Mouse (Mus musculus) heart, postnatal 25 days (tissue): ENCODE data around the gene Rce1. TPM values are rescaled to one million over a fixed set of nuclear protein-coding genes. Genes with fewer than 3 reads are reported as not detected.
"Not testable (repeated sequence)": the region's sequence is repeated elsewhere in the genome, so short reads cannot be mapped to it uniquely, and the experiment has no call there.

Source experiments
- DNase-seq: peaks from one replicate; pipeline ENCODE4 v3.0.0; 2022; ENCODE audit warnings: low spot score
- intact Hi-C: fragments of 180-260 bp; cut with DNase I; formaldehyde crosslinking; loops from one replicate; pipeline ENCODE4 v1.15.1; 2025
- total RNA-seq, 2 experiments: library from RNA; stranded (reverse); gene quantifications; 2 replicates each; pipeline ENCODE4 v1.2.3; 2021

Rce1 gene
- total RNA-seq, 2 experiments from 2014 or later = 10.9 to 11.1 TPM

DNA sequence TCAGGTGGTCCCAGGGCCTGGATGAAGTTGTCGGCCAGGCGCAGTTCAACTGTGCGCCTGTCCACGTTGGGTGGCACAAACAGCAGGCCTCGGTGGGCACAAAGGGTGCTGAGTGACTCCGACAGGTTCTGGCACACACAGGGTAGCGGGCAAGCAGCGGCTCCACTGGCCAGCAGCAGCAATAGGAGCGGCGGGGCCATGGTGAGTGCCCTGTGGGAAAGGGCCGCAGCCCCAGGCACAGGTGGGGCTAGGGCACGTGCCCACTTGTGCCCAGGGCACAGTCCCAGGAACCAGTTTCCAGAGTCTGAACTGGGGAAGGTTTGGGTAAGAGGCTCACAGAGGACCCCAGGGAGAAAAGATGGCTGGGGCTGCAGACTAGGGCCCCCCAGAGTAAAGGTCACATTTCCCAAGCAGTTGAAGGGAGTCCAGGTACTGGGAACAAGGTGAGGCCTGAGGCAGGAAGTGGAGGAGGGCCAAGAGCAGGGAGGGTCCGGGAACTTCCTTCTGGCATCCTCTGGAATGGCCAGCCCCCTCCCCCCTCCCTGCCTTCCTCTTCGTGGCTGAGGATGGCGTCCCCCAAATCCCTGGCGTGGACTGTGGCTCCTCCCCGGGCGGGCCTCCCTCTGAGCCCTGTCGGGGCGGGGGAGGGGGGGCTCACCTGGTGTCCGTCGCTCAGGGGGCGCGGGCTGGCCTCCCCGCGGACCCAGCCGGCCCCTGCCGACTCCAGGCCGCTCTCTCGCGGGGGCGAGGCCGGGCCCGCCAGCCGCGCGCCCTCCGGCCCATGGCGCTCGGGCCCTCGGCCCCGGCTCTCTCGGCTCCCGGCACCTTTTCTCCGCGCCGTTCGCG, 10.9 kb downstream of the Rce1 start:
- no peak for DNase-seq
- intact Hi-C loops = no loop called here

DNA sequence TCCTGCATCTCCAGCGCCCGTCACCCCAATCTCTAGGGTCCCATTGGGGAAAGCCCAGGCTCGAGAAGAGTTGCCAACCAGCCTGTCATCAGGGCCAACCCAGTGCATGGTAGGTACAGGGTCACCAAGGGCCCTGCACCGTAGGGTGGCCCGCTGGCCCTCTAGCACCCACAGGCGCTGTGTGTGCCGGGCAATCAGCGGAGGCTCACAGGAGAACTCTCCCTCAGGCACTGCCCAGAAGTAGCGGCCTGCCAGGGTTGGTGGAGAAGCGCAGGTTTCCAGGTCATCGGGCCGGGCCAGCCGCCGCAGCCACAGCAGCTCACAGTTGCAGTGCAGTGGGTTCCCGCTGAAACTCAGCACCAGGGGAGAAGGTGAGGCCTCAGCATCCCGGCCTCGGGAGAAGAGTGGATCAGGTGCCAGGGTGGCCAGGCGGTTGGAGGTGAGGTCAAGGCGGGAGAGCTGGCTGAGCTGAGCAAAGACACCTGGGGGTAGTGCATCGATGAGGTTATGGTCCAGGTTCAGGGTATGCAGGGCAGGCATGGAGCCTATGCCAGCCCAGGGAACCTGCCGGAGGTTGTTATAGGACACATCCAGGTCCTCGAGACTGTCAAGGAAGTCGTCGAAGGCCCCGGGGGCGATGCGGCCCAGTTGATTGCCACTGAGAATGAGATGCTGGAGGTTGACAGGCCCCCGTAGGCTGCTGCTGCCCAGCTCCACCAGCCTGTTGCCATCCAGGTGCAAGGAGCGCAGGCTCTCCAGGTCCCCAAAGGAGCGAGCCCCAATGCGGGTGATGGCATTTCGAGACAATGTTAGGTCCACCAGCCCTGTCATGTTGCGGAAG, 11.8 kb downstream of the Rce1 start:
- intact Hi-C loops = no loop called here

DNA sequence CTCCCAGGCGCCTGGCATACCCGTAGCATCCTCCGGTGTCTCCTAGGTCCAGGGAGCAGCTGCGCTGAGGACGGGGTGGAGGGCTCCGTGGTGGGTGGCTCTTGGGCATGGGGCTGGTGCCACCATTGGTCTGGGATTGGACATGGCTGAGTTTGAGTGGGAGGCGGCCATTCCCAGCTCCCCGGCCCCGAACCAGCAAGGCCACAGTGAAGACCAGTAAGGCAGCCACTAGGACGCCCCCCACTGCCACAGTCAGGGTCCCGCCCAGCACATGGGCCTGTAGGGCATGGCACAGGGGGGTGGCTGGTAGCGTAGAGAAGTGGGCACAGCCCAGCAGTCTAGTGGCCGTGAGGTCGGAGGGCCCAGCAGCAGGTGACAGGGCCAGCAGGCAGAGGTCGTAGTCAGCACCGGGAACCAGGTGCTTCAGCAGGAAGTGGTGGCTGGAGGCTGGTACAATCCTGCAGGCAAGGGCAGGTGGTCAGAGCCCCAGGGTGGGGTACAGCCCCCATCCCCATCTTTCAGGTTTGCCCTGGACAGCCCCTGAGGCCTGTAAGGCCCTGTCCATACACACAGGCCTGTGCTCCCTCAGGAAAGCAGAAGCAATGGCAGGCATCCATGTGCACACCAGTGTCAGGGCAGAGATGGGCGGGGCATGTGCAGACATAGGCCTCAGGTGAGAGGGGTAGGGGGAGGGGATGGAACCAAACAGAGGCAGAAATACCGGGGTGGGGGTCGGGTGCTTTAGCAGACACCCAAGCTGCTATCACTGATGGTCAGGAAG, 13.1 kb downstream of the Rce1 start:
- intact Hi-C loops = no loop called here
- DNase-seq = no peak

More for the DNA sequence above, 11.8 kb downstream of the Rce1 start:
- DNase-seq = no peak

DNA sequence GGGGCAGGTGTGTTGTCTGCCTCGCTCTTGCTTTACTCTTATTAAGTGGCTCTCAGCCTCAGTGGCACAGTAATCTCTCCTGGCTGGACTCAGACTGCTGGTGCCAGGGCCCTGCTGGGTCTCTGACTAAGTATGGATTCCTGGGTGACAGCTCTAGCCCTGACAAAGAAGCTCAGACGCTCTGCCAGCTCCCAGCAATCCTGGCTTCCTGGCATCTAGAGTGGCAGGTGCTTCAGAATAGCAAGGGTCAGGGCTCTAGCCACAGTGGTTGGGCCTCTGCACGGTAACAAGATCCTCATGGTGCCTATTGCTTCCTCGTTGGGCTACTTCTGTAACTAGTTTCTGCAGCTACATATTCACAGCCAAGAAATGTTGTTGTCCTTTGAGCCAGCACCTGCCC, 15.3 kb downstream of the Rce1 start:
- intact Hi-C loops = no loop called here
- no peak for DNase-seq

DNA sequence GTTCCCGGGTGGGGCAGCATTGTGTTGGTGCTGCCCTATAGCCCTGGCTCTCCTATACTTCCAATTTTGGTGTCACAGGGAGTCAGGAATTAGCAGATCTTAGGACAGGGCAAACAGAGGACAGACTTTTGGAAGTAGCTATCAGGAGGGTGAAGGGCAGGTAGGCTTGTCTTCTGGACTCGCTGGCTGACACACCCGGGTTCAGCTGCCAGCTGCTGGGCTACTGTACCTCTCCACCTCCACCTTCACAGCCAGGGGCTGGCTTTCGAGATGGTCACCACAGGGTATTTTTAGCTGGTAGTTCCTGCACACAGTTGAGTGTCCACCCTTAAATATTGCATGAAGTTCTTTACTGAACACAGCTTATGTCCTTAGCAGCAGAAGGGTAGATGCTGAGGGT, 16.9 kb downstream of the Rce1 start:
- intact Hi-C loops = no loop called here
- no peak for DNase-seq

DNA sequence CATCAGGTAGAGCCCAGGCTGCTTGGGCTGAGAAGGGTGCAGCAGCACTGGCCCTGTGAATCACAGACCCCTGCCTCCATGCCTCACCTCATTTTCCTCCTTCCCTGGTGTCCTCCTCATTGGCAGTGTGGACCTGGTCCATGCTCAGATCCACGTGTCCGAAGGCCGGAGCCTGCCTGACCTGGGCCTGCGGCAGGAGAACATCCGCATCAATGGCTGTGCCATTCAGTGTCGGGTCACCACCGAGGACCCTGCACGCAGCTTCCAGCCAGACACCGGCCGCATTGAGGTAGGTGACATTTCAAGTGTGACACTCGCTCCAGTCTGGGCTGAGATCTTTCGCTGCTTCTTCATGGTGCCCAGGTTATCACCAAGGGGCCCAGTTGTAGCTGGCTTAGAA, 18.0 kb downstream of the Rce1 start:
- DNase-seq = no peak
- intact Hi-C loops = no loop called here

DNA sequence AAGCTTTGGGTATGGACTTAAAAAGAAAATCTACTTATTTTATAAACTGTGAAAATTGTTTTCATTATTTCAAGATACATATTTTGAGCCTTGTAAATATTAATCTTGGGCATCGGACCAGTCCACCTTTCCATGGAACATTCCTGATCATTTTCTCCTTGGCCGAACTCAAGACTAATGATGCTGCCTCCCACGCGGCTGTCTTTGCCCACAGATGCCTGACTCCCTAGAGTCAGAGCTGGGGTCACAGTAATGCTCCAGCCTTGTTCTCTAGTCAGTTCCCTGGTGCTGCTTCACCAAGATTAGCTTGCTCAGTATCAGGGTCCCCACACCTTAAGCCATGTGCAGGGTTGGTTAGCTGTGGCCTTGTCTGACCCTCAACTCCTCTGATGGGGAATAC, 19.8 kb downstream of the Rce1 start:
- DNase-seq = no peak
- intact Hi-C loops = no loop called here

DNA sequence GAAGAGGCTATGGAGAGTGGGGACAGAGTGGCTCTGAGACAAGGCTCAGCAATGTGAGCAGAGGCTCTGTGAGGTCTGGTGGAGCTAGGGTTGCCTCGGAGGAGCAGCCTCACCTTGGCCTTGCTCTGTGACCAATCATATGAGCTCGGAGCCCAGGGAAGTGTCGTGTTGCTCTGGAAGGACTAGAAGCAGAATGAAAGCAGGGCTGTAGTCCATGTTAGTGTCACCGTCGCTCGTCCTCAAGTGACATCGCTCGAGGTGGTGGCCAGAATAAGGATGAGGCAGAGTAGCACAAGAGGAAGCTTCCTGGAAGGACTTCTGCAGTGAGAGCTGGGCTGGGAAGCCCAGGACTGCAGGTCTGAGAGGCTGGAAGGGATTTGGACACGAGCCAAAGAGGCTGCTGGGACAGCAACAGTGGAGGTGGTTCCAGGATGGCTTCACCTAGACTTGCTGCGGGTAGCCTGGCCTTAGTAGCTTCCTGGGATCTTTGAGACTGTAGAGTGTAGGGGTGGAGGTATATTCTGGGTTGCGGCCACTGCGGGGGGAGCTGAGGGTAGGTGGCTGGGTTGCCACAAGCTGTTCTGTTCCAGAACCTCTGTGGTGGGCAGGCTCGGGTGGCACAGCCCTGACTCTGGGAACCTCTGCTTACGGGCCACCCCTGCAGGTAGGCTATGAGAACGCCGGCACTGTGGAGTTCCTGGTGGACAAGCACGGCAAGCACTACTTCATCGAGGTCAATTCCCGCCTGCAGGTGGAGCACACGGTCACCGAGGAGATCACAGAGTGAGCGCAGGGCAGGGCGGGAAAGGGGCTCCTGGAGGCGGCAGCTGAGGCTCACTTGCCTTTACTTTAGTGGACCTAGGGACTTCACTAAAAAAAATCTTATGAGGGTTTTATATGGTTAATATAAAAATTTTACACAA, 21.4 kb downstream of the Rce1 start:
- no peak for DNase-seq
- intact Hi-C loops = no loop called here

DNA sequence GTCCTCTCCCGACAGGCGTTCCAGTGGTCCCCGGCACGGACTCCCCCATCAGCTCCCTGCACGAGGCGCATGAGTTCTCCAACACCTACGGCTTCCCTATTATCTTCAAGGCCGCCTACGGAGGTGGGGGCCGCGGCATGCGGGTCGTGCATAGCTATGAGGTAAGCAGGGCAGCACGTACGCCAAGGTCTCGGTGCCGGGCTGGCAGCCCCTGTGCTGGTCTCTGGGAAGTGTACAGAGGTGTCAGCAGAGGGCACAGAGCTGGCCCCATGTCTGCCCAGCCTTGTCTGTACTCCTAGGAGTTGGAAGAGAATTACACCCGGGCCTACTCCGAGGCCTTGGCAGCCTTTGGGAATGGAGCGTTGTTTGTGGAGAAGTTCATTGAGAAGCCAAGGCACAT, 23.0 kb downstream of the Rce1 start:
- DNase-seq = no peak
- intact Hi-C loops = no loop called here

DNA sequence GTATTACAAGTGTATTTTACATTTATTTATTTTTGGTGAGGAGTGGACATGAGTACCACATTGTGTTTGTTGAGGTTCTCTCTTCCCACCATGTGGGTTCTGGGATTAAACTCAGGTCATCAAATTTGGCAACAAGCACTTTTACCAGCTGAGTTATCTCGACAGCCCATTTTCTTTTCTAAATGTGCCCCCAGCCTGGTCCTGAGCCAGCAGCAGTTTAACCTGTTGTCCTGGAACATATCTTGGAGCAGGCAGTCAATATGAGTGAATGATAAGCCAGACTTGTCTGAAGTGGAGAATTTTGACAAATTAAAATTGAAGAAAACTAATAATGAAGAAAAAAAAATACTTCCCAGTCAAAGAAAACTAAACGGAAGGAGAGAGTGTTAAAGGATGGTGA, 29.4 kb downstream of the Rce1 start:
- intact Hi-C loops = no loop called here
- no peak for DNase-seq

DNA sequence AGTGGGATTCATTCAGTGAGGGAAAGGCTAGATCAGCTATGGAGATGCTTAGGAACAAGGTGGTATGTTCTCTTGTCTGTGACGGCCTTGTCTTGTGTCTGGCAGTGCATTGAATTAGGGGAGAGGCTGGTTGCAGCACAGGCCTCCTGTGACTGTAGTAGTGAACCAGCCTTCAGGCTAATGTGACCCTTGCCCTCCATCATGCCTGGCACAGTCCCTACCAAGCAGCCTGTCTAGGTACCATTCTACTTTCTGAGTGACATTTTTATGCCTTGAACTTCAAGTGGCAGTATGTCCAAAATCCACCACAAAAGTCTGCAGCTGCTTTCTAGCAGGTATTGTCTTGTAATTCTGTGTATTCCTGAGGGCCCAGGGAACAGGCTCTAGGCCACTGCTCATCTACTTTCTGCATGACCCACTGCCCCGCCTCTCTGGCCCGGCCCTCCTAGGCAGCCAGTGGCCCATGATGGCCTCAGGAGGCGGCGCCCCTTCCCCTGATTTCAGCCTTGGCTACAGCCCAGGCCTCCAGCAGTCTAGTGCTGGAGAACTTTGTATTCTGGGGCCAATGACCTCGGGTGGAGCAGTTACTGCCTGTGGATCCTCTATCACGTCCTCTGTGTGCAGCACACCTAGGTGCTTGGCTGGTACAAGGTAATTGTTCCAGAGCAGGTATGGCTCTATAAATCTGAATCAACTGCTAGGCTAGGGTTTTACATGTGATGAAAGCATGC, 31.5 kb downstream of the Rce1 start:
- intact Hi-C loops = no loop called here
- no peak for DNase-seq

DNA sequence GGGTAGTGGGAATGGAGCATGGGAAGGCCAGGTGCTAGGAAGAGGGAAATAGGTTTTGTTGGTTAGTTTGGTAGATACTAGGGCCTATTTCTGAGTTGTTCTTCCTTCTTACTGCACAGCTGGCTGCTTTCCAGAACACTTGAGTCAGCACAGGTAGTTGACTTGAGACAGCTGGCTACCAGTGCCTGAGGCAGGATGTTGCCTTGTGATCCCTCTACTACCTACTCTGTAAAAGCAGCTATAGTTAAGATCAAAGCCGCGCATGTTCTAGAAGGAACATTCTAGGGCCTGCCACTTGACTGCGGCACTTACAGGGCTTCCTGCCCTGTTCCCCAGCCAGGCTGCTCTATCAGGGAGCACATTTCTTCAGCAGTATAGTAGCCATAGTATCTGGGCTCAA, 35.4 kb downstream of the Rce1 start:
- DNase-seq = no peak

DNA sequence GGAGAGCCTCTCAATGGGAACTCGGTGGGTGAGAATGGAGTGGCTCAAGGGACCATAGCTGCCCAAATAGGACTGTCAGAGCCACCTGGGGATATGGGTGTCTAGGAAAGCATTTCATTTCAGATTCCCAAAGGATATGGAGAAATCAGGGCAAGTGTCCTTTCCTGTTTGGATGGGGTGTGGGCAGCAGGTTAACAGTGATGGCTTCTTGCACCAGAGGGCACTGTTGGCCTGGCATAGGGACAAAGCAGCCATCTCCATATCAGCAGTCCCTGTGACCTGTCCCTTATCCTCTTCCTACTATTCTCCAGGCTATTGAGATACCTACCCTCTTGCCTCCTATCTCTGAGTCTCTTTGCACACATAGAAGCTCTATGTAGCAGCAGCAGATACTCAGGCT, 36.4 kb downstream of the Rce1 start:
- no peak for DNase-seq
- intact Hi-C loops = no loop called here

More for the DNA sequence above, 35.4 kb downstream of the Rce1 start:
- intact Hi-C loops = no loop called here

DNA sequence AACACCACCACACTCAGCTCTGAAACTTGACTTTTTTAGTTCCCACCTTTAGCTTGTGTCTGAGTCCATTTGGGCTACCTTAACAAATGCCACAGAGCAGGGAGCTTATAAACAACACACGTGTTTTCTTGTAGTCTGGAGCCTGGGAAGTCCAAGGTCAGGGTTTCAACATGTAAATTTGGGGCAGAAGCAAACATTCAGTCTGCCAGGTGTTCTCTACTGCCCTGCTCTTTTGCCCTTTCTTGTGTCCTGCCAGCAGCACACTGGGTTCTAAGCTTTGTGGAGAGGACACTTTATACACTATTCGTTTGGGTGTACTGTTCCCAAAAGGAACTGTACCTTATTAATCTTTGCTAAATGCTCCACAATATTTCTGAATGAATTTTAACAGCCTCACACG, 37.0 kb downstream of the Rce1 start:
- no peak for DNase-seq
- intact Hi-C loops = no loop called here

DNA sequence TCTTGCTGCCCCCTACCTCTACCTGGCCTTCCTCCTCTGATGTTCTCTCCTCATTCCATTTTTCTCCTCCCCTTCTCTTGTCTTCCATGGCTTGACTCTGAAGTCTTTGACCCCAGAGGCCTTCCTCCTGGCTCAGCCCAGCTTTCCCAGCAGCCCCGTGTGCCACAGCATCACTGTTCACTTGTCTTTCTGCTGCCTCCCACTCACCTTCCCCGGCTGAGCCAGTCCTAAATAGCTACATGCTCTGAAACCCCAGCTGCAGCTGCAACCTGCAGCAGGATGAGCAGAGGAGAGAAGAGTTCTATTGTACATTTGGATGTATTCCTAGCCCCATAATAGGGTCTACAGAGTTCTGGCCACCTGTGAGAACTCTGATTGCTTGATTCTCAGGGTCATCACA, 38.0 kb downstream of the Rce1 start:
- intact Hi-C loops = no loop called here
- no peak for DNase-seq

DNA sequence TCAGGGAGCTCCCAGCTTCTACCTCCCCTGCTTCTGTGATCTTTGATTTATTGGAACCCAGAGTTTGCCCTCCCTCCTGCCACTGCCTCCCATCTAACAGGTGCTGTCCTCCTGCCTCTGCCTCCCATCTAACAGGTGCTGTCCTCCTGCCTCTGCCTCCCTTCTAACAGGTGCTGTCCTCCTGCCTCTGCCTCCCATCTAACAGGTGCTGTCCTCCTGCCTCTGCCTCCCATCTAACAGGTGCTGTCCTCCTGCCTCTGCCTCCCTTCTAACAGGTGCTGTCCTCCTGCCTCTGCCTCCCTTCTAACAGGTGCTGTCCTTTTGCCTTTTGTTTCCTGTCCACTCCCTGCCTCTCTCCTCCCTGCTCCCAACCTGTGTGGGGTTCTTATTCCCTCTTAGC, 38.7 kb downstream of the Rce1 start:
- intact Hi-C loops, DNase-seq: not testable (repeated sequence)

DNA sequence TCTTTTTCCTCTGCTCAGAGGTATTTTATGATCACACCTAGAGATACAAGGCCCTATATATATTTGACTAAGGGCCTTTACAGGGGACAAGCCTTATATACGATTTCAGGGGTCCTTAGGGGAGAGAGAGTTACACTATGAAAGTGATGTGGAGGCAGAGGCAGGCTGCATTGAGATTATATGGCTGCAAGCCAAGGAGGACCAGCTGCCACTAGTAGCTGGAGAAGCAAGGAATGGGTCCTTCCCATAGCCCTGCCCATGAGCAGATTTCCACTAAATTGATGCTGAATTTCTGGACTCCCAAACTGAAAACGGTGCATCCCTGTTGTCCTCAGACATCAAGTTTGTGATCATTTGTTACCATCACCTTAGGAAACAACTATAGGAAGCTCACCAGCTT, 41.6 kb downstream of the Rce1 start:
- DNase-seq = no peak
- intact Hi-C loops = no loop called here

DNA sequence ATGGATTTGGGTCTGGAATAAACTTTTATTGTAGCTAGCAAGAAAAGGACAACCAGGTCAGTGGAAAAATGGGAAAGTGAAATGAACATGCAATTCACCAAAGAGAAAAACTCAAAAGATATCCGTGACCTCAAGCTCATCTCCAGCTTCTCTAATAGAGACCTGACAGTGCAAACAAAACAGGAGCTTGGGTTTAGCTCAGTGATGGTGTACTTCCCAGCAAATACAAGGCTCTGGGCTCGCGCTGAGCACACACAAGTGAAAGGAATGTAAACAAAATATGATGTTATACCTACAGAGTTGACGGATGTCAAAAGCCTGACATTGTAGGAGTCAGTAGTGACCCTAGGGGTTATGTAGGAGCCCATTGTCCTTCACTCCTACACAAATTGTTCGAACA, 46.1 kb downstream of the Rce1 start:
- no peak for DNase-seq
- intact Hi-C loops = no loop called here

DNA sequence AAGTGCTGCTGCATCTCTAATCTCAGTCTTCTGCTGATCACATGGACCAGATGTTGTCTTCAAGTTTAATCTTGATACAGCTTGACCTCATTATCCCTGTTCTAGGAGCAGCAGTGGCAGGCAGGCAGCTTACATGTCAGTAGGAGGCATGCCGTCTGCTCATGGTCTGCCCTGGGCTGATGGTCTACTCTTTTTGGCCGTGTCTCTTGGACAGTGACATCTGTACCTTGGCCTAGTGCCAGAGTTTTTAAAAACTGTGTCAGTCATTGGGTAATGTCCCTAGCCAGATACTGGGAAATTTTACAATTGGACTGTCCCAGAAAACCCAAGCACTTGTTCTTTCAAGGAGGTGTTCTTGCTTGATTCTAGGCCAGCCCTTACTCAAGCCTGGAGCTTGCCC, 46.6 kb downstream of the Rce1 start:
- intact Hi-C loops = no loop called here
- DNase-seq = no peak
